Mouse (Mus musculus): ENCODE measurements around the gene Hbs1l. TPM values are rescaled to one million over a fixed set of nuclear protein-coding genes. Genes with fewer than 3 reads are reported as not detected.

The Hbs1l gene
- polyA plus RNA-seq, 1 experiment from 2014 or later: 97.8 TPM

Other genes with a start within 250 kb of the Hbs1l start
- 0.87 and 1.1 TPM in 2 replicates for gene Myb, start 135.0 kb upstream of the Hbs1l start, polyA plus RNA-seq (2015; fragmentation: Nextera tagmentation; extraction: Ambion mirVana)
- 0.12 TPM in 1 of 2 replicates, not detected in the other for gene Aldh8a1, start 81.3 kb downstream of the Hbs1l start, polyA plus RNA-seq (2015; fragmentation: Nextera tagmentation; extraction: Ambion mirVana)